Mouse (Mus musculus) thymus, postnatal 10 days (tissue): ENCODE data around the gene Atn1.

ENCODE experiments used
- DNase-seq, 2 experiments: peaks; one replicate each; pipeline ENCODE4 v3.0.0; 2021; ENCODE audit warnings: low spot score in 2 of 2

Gene Atn1

GRCm38 (mm10) chr6:124711824-124712782 is 44.2 kb downstream of the Atn1 start, which contains the start of the genes Emg1 and Phb2:
TSS of gene Emg1 (minus strand) at chr6:124712178.
TSS of gene Phb2 (plus strand) at chr6:124712336.
- peak; percentile 97 to 99 for DNase-seq

GRCm38 (mm10) chr6:124708289-124708889 is 47.9 kb downstream of the Atn1 start:
- DNase-seq = no peak

GRCm38 (mm10) chr6:124706061-124706627 is 50.2 kb downstream of the Atn1 start:
- no peak for DNase-seq

GRCm38 (mm10) chr6:124704417-124704816 is 51.9 kb downstream of the Atn1 start:
- no peak for DNase-seq

- no peak for DNase-seq
Observed at GRCm38 (mm10) chr6:124703789-124704188, 52.5 kb downstream of the Atn1 start.

GRCm38 (mm10) chr6:124702784-124703103 is 53.6 kb downstream of the Atn1 start:
- peak; percentile 68 to 80 for DNase-seq

GRCm38 (mm10) chr6:124702102-124702783 is 54.1 kb downstream of the Atn1 start:
- no peak for DNase-seq

GRCm38 (mm10) chr6:124701338-124701737 is 55.0 kb downstream of the Atn1 start:
- DNase-seq = peak in 1 of 2 experiments; percentile 49

GRCm38 (mm10) chr6:124699962-124700610 is 56.2 kb downstream of the Atn1 start:
- no peak for DNase-seq

GRCm38 (mm10) chr6:124699366-124699765 is 57.0 kb downstream of the Atn1 start:
- DNase-seq = no peak

- DNase-seq = no peak
Observed at GRCm38 (mm10) chr6:124698751-124699150, 57.6 kb downstream of the Atn1 start.

GRCm38 (mm10) chr6:124696441-124697150 is 59.7 kb downstream of the Atn1 start:
- no peak for DNase-seq

- no peak for DNase-seq
Observed at GRCm38 (mm10) chr6:124694166-124694955, 62.0 kb downstream of the Atn1 start.

GRCm38 (mm10) chr6:124693243-124693981 is 62.9 kb downstream of the Atn1 start:
- DNase-seq = no peak
